Mouse (Mus musculus) left cerebral cortex, postnatal 14 days (tissue): ENCODE results near the gene Ccdc144b. TPM values are rescaled to one million over a fixed set of nuclear protein-coding genes. Genes with fewer than 3 reads are reported as not detected.

Experiments used
- DNase-seq, 2 experiments: peaks; one replicate each; pipeline ENCODE4 v3.0.0; 2021 to 2022; ENCODE audit warnings: low spot score in 2 of 2, mixed read lengths in 1 of 2
- intact Hi-C: fragments of 180-260 bp; cut with DNase I; formaldehyde crosslinking; loops from one replicate; pipeline ENCODE4 v1.15.1; 2025
- total RNA-seq, 2 experiments: library from RNA; stranded (reverse); gene quantifications; 2 replicates each; pipeline ENCODE4 v1.2.3; 2021

The Ccdc144b gene
- total RNA-seq, 2 experiments from 2014 or later, result not detected

- DNase-seq, result no peak
- intact Hi-C loops, result no loop called here
Measured at GRCm38 (mm10) chr3:35967366-35967921, 85.9 kb downstream of the Ccdc144b start.

GRCm38 (mm10) chr3:35966493-35966892, 86.9 kb downstream of the Ccdc144b start:
- DNase-seq, result no peak
- intact Hi-C loops, result no loop called here

GRCm38 (mm10) chr3:35964928-35965327, 88.4 kb downstream of the Ccdc144b start:
- intact Hi-C loops, result no loop called here

GRCm38 (mm10) chr3:35963921-35964320, 89.4 kb downstream of the Ccdc144b start:
- intact Hi-C loops, result no loop called here
- no peak for DNase-seq

More at GRCm38 (mm10) chr3:35964928-35965327, 88.4 kb downstream of the Ccdc144b start:
- no peak for DNase-seq

GRCm38 (mm10) chr3:35963401-35963800, 89.9 kb downstream of the Ccdc144b start:
- intact Hi-C loops, result no loop called here
- no peak for DNase-seq

- no peak for DNase-seq
- intact Hi-C loops, result no loop called here
Measured at GRCm38 (mm10) chr3:35962967-35963366, 90.4 kb downstream of the Ccdc144b start.

Other genes starting within 250 kb of the Ccdc144b start
- gene Dcun1d1, start 116.1 kb downstream of the Ccdc144b start, total RNA-seq, result 10 to 100 TPM; 65.7 to 67.8 TPM
- 10 to 100 TPM; 30.0 TPM for gene Mccc1, start 52.9 kb downstream of the Ccdc144b start, total RNA-seq
- gene Acad9, start 12.4 kb upstream of the Ccdc144b start, total RNA-seq, result 10 to 100 TPM; 46.9 to 48.0 TPM
- 10 to 100 TPM; 17.9 to 18.0 TPM for gene D3Ertd254e, start 97.5 kb upstream of the Ccdc144b start, total RNA-seq
- gene Qrfpr, start 168.8 kb upstream of the Ccdc144b start, total RNA-seq, result 1 to 10 TPM; 5.3 to 5.4 TPM